Mouse (Mus musculus): ENCODE data around the gene Vamp1.

The Vamp1 gene

DNA sequence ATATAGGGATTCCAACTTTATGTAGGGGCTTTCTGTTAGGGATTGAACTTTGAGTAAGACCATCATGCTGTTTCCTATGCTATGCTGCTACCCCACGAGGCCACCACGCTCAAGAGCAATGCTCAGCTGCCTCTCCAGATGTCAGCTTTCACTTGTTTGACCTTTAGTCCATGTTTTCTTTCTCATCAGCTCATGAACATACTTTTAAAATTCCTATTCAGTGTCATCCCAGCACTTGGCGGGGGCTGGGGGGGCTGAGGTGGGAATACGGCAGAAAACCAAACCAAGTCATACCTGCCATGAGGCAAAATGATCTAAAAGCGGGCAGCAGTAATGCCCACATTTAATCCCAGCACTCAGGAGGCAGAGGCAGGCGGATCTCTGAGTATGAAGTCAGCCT lies 2.2 kb upstream of the Vamp1 start:
- no peak for DNase-seq (ENCODE audit: low spot score)

GRCm38 (mm10) chr6:125213715-125214114 lies 1.6 kb upstream of the Vamp1 start:
- no peak for DNase-seq (ENCODE audit: low spot score)

GRCm38 (mm10) chr6:125216898-125217297 lies 1.5 kb downstream of the Vamp1 start:
- DNase-seq (ENCODE audit: low spot score), result no peak

DNA sequence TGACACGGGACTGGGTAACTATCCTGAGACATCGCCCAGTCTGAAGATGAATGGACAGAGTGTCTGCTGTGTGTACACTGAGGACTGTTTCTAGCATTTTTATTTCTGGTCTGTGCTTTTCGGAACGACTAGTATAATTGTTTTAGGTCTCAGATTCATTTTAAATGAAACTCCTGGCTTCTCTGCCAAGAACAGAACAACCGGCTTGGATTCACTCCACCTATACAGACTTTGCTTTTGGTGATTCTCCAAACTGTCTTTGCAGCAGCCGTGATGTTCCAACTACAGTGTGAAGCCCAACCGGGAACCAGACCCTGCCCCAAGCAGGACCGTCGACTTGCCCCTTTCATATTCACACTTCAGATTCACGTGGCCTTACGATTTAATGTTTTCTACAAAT lies 2.5 kb downstream of the Vamp1 start:
- no peak for DNase-seq (ENCODE audit: low spot score)

- DNase-seq (ENCODE audit: low spot score), result no peak
Measured at GRCm38 (mm10) chr6:125218963-125219362, 3.6 kb downstream of the Vamp1 start.

DNA sequence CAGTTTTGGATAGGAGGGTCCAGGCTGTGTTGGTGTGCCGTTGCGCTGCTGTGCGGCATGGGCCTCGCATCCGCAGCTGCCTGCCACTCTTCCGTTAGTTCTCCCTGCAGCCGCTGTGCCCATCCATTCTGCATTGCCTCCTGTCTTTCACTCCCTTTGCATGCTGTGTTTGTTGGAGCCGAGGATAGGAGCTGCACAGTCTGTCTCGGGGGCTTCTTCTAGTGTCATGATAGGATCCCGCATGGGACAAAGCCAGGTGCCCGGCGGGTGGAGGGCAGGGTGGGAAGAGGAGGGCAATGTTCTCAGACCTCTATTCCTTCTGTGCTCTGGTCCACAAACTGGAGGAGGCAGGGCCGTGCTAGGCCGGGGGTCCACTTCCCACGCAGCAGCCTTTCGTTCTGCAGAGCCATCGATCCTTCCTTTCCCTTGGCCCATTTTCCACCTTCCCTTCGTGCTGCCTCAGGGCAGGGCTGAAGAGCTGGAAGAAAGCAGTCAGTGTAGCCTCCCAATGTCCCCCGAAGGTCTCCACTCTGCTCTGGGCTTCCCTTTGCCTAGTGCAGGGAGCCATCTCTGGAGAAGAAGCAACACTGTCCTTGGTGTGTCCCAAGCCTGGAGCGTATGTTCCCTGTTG lies 5.9 kb downstream of the Vamp1 start:
- DNase-seq (ENCODE audit: low spot score), result no peak

- DNase-seq (ENCODE audit: low spot score), result no peak
Measured at GRCm38 (mm10) chr6:125222146-125222545, 6.8 kb downstream of the Vamp1 start.

- DNase-seq (ENCODE audit: low spot score), result no peak
Measured at GRCm38 (mm10) chr6:125222577-125222976, 7.2 kb downstream of the Vamp1 start.

DNA sequence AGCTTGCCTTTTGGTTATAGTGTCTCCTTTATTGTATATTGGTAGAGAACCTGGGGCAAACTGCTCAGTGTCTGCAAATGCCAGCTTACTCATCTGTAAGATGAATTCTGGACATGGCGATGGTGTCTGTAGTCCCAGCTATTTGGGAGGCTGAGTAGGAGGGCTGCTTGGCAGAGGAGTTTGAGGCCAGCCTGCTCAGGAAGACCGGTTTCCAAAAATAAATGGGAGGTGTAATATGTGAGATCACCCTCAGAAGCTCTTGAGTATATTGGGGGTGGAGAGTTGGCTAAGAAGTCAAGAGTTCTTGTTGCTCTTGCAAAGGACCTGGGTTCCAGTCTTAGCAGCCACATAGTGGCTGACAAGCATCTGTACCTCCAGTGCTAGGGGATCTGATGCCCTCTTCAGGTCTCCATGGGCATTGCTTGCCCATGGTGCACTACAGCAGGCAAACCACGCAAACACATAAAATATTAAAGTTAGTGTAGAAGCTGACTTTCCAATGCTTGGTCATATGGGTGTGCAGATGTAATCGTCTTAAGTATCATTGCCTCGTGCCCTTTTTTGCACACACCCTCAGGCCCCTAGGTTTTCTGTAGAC lies 10.3 kb downstream of the Vamp1 start:
- no peak for DNase-seq (ENCODE audit: low spot score)

DNA sequence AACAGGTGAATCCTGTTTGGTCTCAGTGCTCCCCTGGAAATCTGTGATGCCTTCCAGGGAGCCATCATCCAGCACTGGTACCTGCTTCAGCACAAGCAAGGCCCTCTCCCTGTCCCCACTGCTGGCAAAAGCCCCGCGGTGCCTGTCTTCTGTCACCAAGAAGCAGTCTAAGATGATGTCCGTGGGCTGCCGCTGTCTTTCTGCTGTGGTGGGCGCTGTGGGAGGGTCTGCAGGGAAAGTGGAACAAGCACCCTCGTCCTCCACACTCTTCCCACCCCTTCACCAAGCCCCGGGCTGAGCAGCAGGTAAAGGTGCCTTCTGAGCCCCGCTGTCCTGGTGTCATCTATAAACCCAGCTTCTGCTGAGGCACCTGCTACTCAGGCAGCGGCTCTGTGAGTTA lies 15.2 kb downstream of the Vamp1 start:
- no peak for DNase-seq (ENCODE audit: low spot score)

- DNase-seq (ENCODE audit: low spot score), result peak; percentile 42
Measured at GRCm38 (mm10) chr6:125231117-125232044, 16.0 kb downstream of the Vamp1 start, which contains the start of gene Tapbpl. Gene Tapbpl, minus strand, starts transcription at chr6:125231860.

DNA sequence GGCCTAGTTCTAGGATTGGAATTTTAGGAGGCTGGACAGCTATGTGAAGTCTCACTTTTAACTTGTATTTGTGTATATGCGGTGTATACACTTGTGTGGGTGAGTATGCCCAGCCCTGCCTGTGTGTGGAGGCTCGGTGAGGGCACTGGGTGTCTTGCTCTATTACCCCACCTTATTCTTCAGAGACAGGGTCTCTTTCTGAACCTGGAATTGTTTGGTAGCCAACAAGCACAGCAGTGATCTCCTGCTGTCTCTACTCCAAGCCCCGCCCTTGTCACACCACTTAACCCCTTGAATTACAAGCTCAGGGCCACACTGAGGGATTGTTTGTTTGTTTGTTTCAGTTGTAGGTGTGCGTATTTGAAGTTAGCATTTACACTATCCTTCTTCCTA lies 16.7 kb downstream of the Vamp1 start:
- no peak for DNase-seq (ENCODE audit: low spot score)

DNA sequence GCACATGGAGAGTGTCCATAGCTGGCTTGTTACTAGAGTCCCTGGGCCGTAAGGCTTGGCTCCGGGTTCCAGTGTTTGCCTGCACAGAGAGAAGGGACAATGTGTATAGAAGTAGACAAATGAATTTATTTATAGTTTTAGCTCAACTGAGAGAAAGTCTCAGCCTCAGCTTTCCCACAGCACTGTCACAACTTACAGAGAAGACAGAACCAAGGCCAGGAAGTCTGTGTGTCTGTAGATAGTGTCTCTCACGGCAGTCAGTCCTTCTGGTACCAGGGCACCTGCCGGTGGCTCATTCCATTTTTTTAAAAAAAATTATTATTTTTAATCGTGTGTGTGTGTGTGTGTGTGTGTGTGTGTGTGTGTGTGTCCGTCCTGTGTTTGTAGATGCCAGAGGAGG lies 17.2 kb downstream of the Vamp1 start:
- DNase-seq (ENCODE audit: low spot score), result no peak

DNA sequence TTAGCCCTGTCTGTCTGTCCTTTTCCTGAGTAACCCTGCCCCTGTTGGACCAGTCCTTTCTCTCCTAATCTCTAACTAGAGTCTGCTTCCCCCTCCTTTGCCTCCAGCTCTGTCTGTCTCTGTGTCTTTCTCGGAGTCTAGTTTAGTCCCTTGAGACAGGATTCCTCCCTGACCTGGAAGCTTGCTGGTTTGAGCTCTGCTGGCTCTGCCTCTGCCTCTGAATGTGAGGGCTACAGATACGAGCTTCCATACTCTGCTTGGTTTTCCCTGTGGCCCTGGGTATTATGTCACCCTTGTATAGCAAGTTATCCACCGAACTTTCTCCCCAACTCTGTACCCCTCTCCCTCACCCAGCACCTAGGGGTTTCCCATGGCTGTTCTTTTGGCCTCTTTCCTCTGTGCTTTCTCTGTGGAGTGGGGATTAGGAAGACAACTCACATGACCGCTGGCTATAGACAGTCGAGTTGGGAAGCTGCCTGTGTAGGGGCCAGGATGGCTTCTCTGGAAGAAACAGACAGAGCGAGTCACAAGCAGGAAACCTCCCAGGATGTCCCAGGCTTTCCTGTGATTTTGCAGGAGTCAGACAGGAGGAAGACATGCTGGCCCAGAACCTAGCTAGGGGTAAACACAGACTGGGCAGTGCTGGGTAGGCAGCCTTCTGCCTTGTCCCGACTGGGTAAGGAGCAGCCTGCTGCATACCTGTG lies 18.6 kb downstream of the Vamp1 start:
- DNase-seq (ENCODE audit: low spot score), result no peak

GRCm38 (mm10) chr6:125234520-125234828 lies 19.1 kb downstream of the Vamp1 start:
- DNase-seq (ENCODE audit: low spot score), result no peak

GRCm38 (mm10) chr6:125236341-125236740 lies 21.0 kb downstream of the Vamp1 start:
- DNase-seq (ENCODE audit: low spot score), result no peak

- DNase-seq (ENCODE audit: low spot score), result no peak
Measured at GRCm38 (mm10) chr6:125236782-125237181, 21.4 kb downstream of the Vamp1 start, which contains the start of gene Cd27. Gene Cd27, minus strand, starts transcription at chr6:125237010.

DNA sequence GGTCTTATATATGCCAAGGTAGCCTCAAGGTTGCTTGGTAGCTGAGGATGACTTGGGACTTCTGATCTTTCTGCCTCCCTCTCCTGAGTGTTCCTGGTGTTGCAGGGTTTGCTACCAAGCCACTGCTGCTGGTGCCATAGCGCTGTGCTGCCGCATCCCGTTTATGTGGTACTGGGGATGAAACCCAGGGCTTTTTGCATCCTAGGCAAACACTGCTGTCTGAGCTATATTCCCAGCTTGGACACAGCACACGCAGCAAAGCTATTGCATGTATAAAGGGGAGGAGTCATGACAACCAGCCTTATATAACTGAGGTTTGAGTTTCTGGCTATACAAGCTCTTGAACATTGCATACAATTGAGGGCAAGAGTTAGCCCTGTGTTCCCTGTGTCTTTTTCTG lies 22.1 kb downstream of the Vamp1 start:
- no peak for DNase-seq (ENCODE audit: low spot score)

- no peak for DNase-seq (ENCODE audit: low spot score)
Measured at GRCm38 (mm10) chr6:125238396-125238795, 23.0 kb downstream of the Vamp1 start.

GRCm38 (mm10) chr6:125239547-125239946 lies 24.2 kb downstream of the Vamp1 start:
- no peak for DNase-seq (ENCODE audit: low spot score)

DNA sequence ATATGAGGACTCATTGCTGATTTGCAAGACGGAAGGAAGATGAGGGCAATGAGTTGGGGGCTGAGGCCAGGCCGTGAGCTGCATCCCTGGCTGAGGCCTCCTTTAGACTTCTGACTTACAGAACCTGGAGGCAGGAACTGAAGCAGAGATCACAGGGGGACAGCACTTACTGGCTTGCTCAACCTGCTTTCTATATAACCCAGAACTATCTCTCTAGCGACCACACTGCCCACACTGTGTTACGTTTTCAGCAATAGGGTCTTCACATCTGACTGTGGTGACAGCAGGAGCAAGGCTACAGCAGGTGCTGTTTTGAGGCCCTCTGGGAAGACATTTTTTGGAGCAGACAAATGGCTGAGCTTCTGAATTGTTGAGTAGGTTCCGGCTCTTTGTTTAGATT lies 25.3 kb downstream of the Vamp1 start:
- no peak for DNase-seq (ENCODE audit: low spot score)

GRCm38 (mm10) chr6:125241566-125241965 lies 26.2 kb downstream of the Vamp1 start:
- DNase-seq (ENCODE audit: low spot score), result no peak

GRCm38 (mm10) chr6:125244551-125244950 lies 29.2 kb downstream of the Vamp1 start:
- no peak for DNase-seq (ENCODE audit: low spot score)
